Mouse (Mus musculus): ENCODE measurements around the gene Ttll1.

GRCm38 (mm10) chr15:83454419-83454818 lies 56.3 kb downstream of the Ttll1 start:
- TF ChIP-seq USF2 (conservative IDR thresholded peaks at IDR 0.05; ENCODE audit: low read depth, low read length) (no peak), NELFE (IDR thresholded peaks at IDR 0.05; ENCODE audit: low read depth, low read length) (no peak), GABPA (IDR thresholded peaks at IDR 0.05; ENCODE audit: insufficient replicate concordance, low read depth, low read length) (no peak)
